Mouse (Mus musculus): ENCODE data around the gene Nrxn3.

Gene Nrxn3

GRCm38 (mm10) chr12:90063443-90063842, 1340.8 kb downstream of the Nrxn3 start:
- no peak for DNase-seq (ENCODE audit: low spot score in 2 of 2)

GRCm38 (mm10) chr12:90085862-90086261, 1363.2 kb downstream of the Nrxn3 start:
- no peak for DNase-seq (ENCODE audit: low spot score in 2 of 2)

GRCm38 (mm10) chr12:90095754-90096153, 1373.1 kb downstream of the Nrxn3 start:
- DNase-seq (ENCODE audit: low spot score in 2 of 2), result no peak

- DNase-seq (ENCODE audit: low spot score in 2 of 2), result no peak
These were observed 1390.7 kb downstream of the Nrxn3 start for GRCm38 (mm10) chr12:90113351-90113791.

GRCm38 (mm10) chr12:90131927-90132869, 1409.5 kb downstream of the Nrxn3 start:
- DNase-seq (ENCODE audit: low spot score in 2 of 2), result no peak

- peak; percentile 29 to 56 for DNase-seq (ENCODE audit: low spot score in 2 of 2)
These were observed 1419.3 kb downstream of the Nrxn3 start for GRCm38 (mm10) chr12:90142011-90142410.

- DNase-seq (ENCODE audit: low spot score in 2 of 2), result peak; percentile 10 to 24
These were observed 1421.6 kb downstream of the Nrxn3 start for GRCm38 (mm10) chr12:90144247-90144646.

- DNase-seq (ENCODE audit: low spot score in 2 of 2), result no peak
These were observed 1435.6 kb downstream of the Nrxn3 start for GRCm38 (mm10) chr12:90158131-90158772.

- no peak for DNase-seq (ENCODE audit: low spot score in 2 of 2)
These were observed 1437.2 kb downstream of the Nrxn3 start for GRCm38 (mm10) chr12:90159911-90160310.

- DNase-seq (ENCODE audit: low spot score in 2 of 2), result no peak
These were observed 1443.4 kb downstream of the Nrxn3 start for GRCm38 (mm10) chr12:90166118-90166517.

GRCm38 (mm10) chr12:90181566-90181965, 1458.9 kb downstream of the Nrxn3 start:
- no peak for DNase-seq (ENCODE audit: low spot score in 2 of 2)

- DNase-seq (ENCODE audit: low spot score in 2 of 2), result no peak
These were observed 1460.3 kb downstream of the Nrxn3 start for GRCm38 (mm10) chr12:90183021-90183420.

GRCm38 (mm10) chr12:90196161-90196560, 1473.5 kb downstream of the Nrxn3 start:
- no peak for DNase-seq (ENCODE audit: low spot score in 2 of 2)

- DNase-seq (ENCODE audit: low spot score in 2 of 2), result no peak
These were observed 1475.3 kb downstream of the Nrxn3 start for GRCm38 (mm10) chr12:90197994-90198393.

GRCm38 (mm10) chr12:90202501-90202900, 1479.8 kb downstream of the Nrxn3 start:
- DNase-seq (ENCODE audit: low spot score in 2 of 2), result no peak

GRCm38 (mm10) chr12:90211410-90211809, 1488.7 kb downstream of the Nrxn3 start:
- no peak for DNase-seq (ENCODE audit: low spot score in 2 of 2)

GRCm38 (mm10) chr12:90217060-90217459, 1494.4 kb downstream of the Nrxn3 start:
- DNase-seq (ENCODE audit: low spot score in 2 of 2), result no peak

- DNase-seq (ENCODE audit: low spot score in 2 of 2), result no peak
These were observed 1506.4 kb downstream of the Nrxn3 start for GRCm38 (mm10) chr12:90229062-90229461.

GRCm38 (mm10) chr12:90236093-90236492, 1513.4 kb downstream of the Nrxn3 start:
- no peak for DNase-seq (ENCODE audit: low spot score in 2 of 2)

GRCm38 (mm10) chr12:90260301-90260700, 1537.6 kb downstream of the Nrxn3 start:
- no peak for DNase-seq (ENCODE audit: low spot score in 2 of 2)

GRCm38 (mm10) chr12:90268111-90268510, 1545.4 kb downstream of the Nrxn3 start:
- DNase-seq (ENCODE audit: low spot score in 2 of 2), result no peak

GRCm38 (mm10) chr12:90270763-90271379, 1548.2 kb downstream of the Nrxn3 start:
- DNase-seq (ENCODE audit: low spot score in 2 of 2), result no peak

All from frontal cortex, postnatal 10 days (tissue).